Mouse (Mus musculus): Measurements from ENCODE around the gene Slc25a21. TPM values are rescaled to one million over a fixed set of nuclear protein-coding genes. Genes with fewer than 3 reads are reported as not detected.

The Slc25a21 gene
- total RNA-seq, 1 experiment = 0.54 TPM

DNA sequence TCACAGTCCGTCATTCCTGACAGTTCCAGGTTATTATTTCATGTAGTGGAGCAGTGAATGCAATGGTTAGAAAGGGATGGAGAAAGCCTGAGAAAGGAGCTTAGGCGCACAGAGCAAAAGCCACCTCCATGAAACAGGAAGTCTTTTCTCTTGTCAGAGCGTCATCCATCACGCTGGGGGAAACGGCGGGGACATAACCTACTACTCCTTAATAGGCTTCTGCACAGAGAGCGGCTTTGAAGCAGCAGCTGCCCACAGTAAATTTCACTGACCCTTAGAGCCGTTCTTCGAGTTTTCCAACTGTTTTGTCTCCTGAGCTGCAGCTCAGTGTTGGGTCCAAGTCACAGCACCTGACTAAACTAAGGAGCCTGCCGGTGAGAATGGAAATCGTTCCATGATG is 188.3 kb downstream of the Slc25a21 start:
- no peak for TF ChIP-seq ZNF384 (IDR thresholded peaks at IDR 0.05; ENCODE audit: low read depth, low read length)
- no peak for TF ChIP-seq HCFC1 (IDR thresholded peaks at IDR 0.05; ENCODE audit: borderline replicate concordance, insufficient read depth, low read length)
- TF ChIP-seq ZC3H11A (IDR thresholded peaks at IDR 0.05; ENCODE audit: borderline replicate concordance, low read depth, low read length) = no peak
- TF ChIP-seq CHD2 (IDR thresholded peaks at IDR 0.05; ENCODE audit: low read depth, low read length) = no peak
- no peak for TF ChIP-seq MAFK (IDR thresholded peaks at IDR 0.05; ENCODE audit: insufficient read depth, low read depth, low read length)
- no peak for DNase-seq (ENCODE audit: low read depth, low spot score)
- in situ Hi-C loops (cut with MboI; ENCODE audit: low sequenced_read_pairs in 2 of 2, unreplicated experiment in 2 of 2) = no loop called here
- H3K4me1 ChIP-seq (ENCODE audit: control insufficient read depth in 2 of 2, insufficient read depth in 2 of 2, low read length in 2 of 2, poor library complexity in 1 of 2) = no peaks in the 10 kb centered on the region
- no peaks in the 10 kb centered on the region for H3K36me3 ChIP-seq (ENCODE audit: control insufficient read depth, insufficient read depth, low read length, poor library complexity, severe bottlenecking)
- H3K4me3 ChIP-seq (ENCODE audit: insufficient read depth in 1 of 2, low read depth in 1 of 2, low read length in 2 of 2, poor library complexity in 1 of 2, severe bottlenecking in 1 of 2) = no peak overlapping the region
- no peak overlapping the region for H3K27ac ChIP-seq (ENCODE audit: insufficient read depth, low read depth, low read length, poor library complexity, severe bottlenecking)
- H3K9me3 ChIP-seq (ENCODE audit: control insufficient read depth, insufficient read depth, low read depth, low read length) = no peaks in the 10 kb centered on the region
- no peak overlapping the region for H3K9ac ChIP-seq (ENCODE audit: insufficient read depth, low read depth, low read length, poor library complexity, severe bottlenecking)

DNA sequence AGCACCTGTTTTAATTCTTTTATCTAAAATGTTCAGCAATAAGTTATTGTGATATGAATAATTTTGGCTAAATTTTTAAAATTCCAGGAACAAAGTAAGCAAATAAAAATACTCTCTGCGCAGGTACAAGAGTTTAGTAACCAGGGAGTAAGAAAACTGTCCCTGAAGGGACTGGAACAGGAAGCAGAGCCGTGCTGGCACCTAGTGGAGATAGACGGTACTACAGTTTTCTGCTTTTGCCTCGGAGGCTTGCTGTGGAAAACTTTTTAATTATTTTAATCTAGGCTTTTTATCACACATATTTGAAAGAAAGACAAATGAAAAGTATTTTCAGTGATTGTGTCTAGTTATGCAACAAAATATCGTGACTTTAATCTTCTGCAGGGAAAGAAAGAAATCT is 211.2 kb downstream of the Slc25a21 start:
- H3K9ac ChIP-seq (ENCODE audit: insufficient read depth, low read depth, low read length, poor library complexity, severe bottlenecking) = no peak overlapping the region
- no peak overlapping the region for H3K4me3 ChIP-seq (ENCODE audit: insufficient read depth in 1 of 2, low read depth in 1 of 2, low read length in 2 of 2, poor library complexity in 1 of 2, severe bottlenecking in 1 of 2)
- H3K36me3 ChIP-seq (ENCODE audit: control insufficient read depth, insufficient read depth, low read length, poor library complexity, severe bottlenecking) = no peaks in the 10 kb centered on the region
- H3K4me1 ChIP-seq (ENCODE audit: control insufficient read depth in 2 of 2, insufficient read depth in 2 of 2, low read length in 2 of 2, poor library complexity in 1 of 2) = no peaks in the 10 kb centered on the region
- H3K27ac ChIP-seq (ENCODE audit: insufficient read depth, low read depth, low read length, poor library complexity, severe bottlenecking) = no peak overlapping the region
- TF ChIP-seq ZC3H11A (IDR thresholded peaks at IDR 0.05; ENCODE audit: borderline replicate concordance, low read depth, low read length) = peak; percentile 60; the same call in 1 of the 2 replicates
- TF ChIP-seq CHD2 (IDR thresholded peaks at IDR 0.05; ENCODE audit: low read depth, low read length) = no peak
- in situ Hi-C loops (cut with MboI; ENCODE audit: low sequenced_read_pairs in 2 of 2, unreplicated experiment in 2 of 2) = no loop called here
- H3K9me3 ChIP-seq (ENCODE audit: control insufficient read depth, insufficient read depth, low read depth, low read length) = no peaks in the 10 kb centered on the region
- DNase-seq (ENCODE audit: low read depth, low spot score) = peak; percentile 7

DNA sequence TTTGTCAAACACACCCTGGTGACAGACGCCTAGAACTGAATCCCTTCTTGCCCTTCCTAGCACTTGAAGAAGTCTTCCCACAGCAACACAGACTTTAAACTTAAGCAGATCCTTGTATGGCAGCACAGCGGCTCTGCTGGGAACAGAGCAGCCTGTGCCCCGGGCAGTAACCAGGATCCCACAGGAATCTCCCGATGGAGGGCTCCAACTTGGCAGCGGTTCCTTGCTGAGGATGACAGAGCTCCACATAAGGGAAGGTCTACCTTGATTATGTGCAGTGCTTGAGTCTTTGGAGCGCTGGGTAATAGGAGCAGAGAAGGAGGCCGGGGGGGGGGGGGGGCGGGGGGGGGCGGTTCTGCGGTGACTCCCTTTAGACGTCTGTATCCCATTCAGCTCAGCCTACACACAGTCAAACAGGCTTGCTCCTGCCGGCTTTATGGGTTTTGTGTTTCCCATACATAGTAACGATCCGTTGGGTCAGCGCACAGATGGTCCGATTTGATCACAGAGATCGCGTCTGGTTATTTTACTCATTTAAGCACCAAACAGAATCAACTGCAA is 215.1 kb downstream of the Slc25a21 start:
- in situ Hi-C loops (cut with MboI; ENCODE audit: low sequenced_read_pairs in 2 of 2, unreplicated experiment in 2 of 2) = no loop called here
- Histone ChIP-seq H3K9ac (ENCODE audit: insufficient read depth, low read depth, low read length, poor library complexity, severe bottlenecking) (no peak overlapping the region), H3K4me3 (ENCODE audit: insufficient read depth in 1 of 2, low read depth in 1 of 2, low read length in 2 of 2, poor library complexity in 1 of 2, severe bottlenecking in 1 of 2) (no peak overlapping the region), H3K27ac (ENCODE audit: insufficient read depth, low read depth, low read length, poor library complexity, severe bottlenecking) (no peak overlapping the region), H3K9me3 (ENCODE audit: control insufficient read depth, insufficient read depth, low read depth, low read length) (no peaks in the 10 kb centered on the region), H3K36me3 (ENCODE audit: control insufficient read depth, insufficient read depth, low read length, poor library complexity, severe bottlenecking) (no peaks in the 10 kb centered on the region), H3K4me1 (ENCODE audit: control insufficient read depth in 2 of 2, insufficient read depth in 2 of 2, low read length in 2 of 2, poor library complexity in 1 of 2) (no peaks in the 10 kb centered on the region)
- no peak for DNase-seq (ENCODE audit: low read depth, low spot score)
- TF ChIP-seq CHD2 (IDR thresholded peaks at IDR 0.05; ENCODE audit: low read depth, low read length) (no peak), ZC3H11A (IDR thresholded peaks at IDR 0.05; ENCODE audit: borderline replicate concordance, low read depth, low read length) (no peak), ZNF384 (IDR thresholded peaks at IDR 0.05; ENCODE audit: low read depth, low read length) (no peak), HCFC1 (IDR thresholded peaks at IDR 0.05; ENCODE audit: borderline replicate concordance, insufficient read depth, low read length) (no peak), MAFK (IDR thresholded peaks at IDR 0.05; ENCODE audit: insufficient read depth, low read depth, low read length) (no peak)

DNA sequence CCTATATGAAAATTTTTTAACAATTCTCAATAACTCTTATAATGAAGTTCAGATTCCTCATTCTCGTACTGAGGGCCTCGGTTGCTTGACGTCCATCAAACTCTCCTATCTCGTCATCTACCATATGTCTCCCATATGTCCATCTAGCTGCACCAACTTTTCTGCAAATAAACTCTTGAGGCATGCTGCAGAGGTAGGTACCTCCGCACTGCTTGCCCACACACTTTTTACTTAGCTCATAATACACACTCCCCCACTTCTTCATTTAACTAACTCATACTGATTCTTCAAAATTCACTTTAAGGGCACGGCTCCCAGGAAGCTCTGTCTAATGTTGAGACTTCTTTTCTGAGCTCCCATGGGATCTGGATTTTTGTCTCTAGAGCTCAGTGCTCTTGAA is 222.0 kb downstream of the Slc25a21 start:
- Histone ChIP-seq H3K4me3 (ENCODE audit: insufficient read depth in 1 of 2, low read depth in 1 of 2, low read length in 2 of 2, poor library complexity in 1 of 2, severe bottlenecking in 1 of 2) (no peak overlapping the region), H3K27ac (ENCODE audit: insufficient read depth, low read depth, low read length, poor library complexity, severe bottlenecking) (no peak overlapping the region), H3K9ac (ENCODE audit: insufficient read depth, low read depth, low read length, poor library complexity, severe bottlenecking) (no peak overlapping the region), H3K9me3 (ENCODE audit: control insufficient read depth, insufficient read depth, low read depth, low read length) (no peaks in the 10 kb centered on the region), H3K36me3 (ENCODE audit: control insufficient read depth, insufficient read depth, low read length, poor library complexity, severe bottlenecking) (no peaks in the 10 kb centered on the region), H3K4me1 (ENCODE audit: control insufficient read depth in 2 of 2, insufficient read depth in 2 of 2, low read length in 2 of 2, poor library complexity in 1 of 2) (no peaks in the 10 kb centered on the region)
- in situ Hi-C loops (cut with MboI; ENCODE audit: low sequenced_read_pairs in 2 of 2, unreplicated experiment in 2 of 2) = no loop called here
- DNase-seq (ENCODE audit: low read depth, low spot score) = no peak
- no peak for TF ChIP-seq CHD2 (IDR thresholded peaks at IDR 0.05; ENCODE audit: low read depth, low read length)
- no peak for TF ChIP-seq ZNF384 (IDR thresholded peaks at IDR 0.05; ENCODE audit: low read depth, low read length)
- no peak for TF ChIP-seq MAFK (IDR thresholded peaks at IDR 0.05; ENCODE audit: insufficient read depth, low read depth, low read length)
- no peak for TF ChIP-seq HCFC1 (IDR thresholded peaks at IDR 0.05; ENCODE audit: borderline replicate concordance, insufficient read depth, low read length)
- no peak for TF ChIP-seq ZC3H11A (IDR thresholded peaks at IDR 0.05; ENCODE audit: borderline replicate concordance, low read depth, low read length)

DNA sequence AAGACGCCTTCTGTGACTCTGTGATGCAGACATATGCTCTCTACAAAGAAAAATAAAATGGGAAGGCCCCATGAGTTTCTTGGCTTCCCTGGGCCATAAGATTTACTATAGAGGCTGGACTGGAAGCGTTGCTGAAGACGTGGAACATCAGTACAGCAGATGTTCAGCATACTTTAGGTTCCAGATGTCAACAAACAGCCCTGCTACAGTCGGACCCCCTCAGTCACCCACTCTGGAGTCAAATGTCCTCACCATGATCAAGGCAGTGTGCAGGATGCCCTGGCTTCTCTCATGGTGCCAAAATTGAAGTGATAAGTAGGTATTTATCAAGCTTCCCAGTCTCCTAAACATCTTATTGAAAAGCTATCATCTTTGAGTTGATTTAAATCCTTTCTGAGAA is 234.0 kb downstream of the Slc25a21 start:
- in situ Hi-C loops (cut with MboI; ENCODE audit: low sequenced_read_pairs in 2 of 2, unreplicated experiment in 2 of 2) = no loop called here
- H3K27ac ChIP-seq (ENCODE audit: insufficient read depth, low read depth, low read length, poor library complexity, severe bottlenecking) = no peak overlapping the region
- TF ChIP-seq ZC3H11A (IDR thresholded peaks at IDR 0.05; ENCODE audit: borderline replicate concordance, low read depth, low read length) = no peak
- TF ChIP-seq ZNF384 (IDR thresholded peaks at IDR 0.05; ENCODE audit: low read depth, low read length) = no peak
- no peak for TF ChIP-seq CHD2 (IDR thresholded peaks at IDR 0.05; ENCODE audit: low read depth, low read length)
- no peak for TF ChIP-seq HCFC1 (IDR thresholded peaks at IDR 0.05; ENCODE audit: borderline replicate concordance, insufficient read depth, low read length)
- H3K4me3 ChIP-seq (ENCODE audit: insufficient read depth in 1 of 2, low read depth in 1 of 2, low read length in 2 of 2, poor library complexity in 1 of 2, severe bottlenecking in 1 of 2) = no peak overlapping the region
- H3K9me3 ChIP-seq (ENCODE audit: control insufficient read depth, insufficient read depth, low read depth, low read length) = no peaks in the 10 kb centered on the region
- no peaks in the 10 kb centered on the region for H3K4me1 ChIP-seq (ENCODE audit: control insufficient read depth in 2 of 2, insufficient read depth in 2 of 2, low read length in 2 of 2, poor library complexity in 1 of 2)
- H3K36me3 ChIP-seq (ENCODE audit: control insufficient read depth, insufficient read depth, low read length, poor library complexity, severe bottlenecking) = no peaks in the 10 kb centered on the region
- H3K9ac ChIP-seq (ENCODE audit: insufficient read depth, low read depth, low read length, poor library complexity, severe bottlenecking) = no peak overlapping the region
- DNase-seq (ENCODE audit: low read depth, low spot score) = no peak
